Mouse (Mus musculus) limb, embryonic 11.5 days (tissue): Measurements from ENCODE around the gene Wls. TPM values are rescaled to one million over a fixed set of nuclear protein-coding genes. Genes with fewer than 3 reads are reported as not detected.
A peak's percentile ranks its signal among the peaks of the same experiment; 100 is the strongest.

ENCODE experiments used
- ATAC-seq: fragments of 200-750 bp; cut with Nextera tagmentation; 2 replicates; pipeline ENCODE4 v1.8.0; 2017; ENCODE audit warnings: low read depth; ENCODE audit not compliant: insufficient number of reproducible peaks, low FRiP score, low TSS enrichment
- DNase-seq: peaks from one replicate; pipeline ENCODE4 v3.0.0-alpha.2; 2015; ENCODE audit warnings: low spot score
- H3K27ac ChIP-seq: fragments of 300-500 bp; sonication (generic); replicated peaks from 2 replicates; pipeline ENCODE4 v1.5.1; 2014; ENCODE audit warnings: low read depth, mild to moderate bottlenecking, low read length
- H3K27me3 ChIP-seq: fragments of 300-500 bp; sonication (generic); 2 replicates; pipeline ENCODE4 v1.6.1; 2014; ENCODE audit warnings: mild to moderate bottlenecking, low read length, mixed read lengths; ENCODE audit not compliant: control insufficient read depth, insufficient read depth
- H3K36me3 ChIP-seq: fragments of 300-500 bp; sonication (generic); 2 replicates; pipeline ENCODE4 v1.6.1; 2014; ENCODE audit warnings: mild to moderate bottlenecking, low read length, moderate library complexity, mixed read lengths; ENCODE audit not compliant: control insufficient read depth, insufficient read depth
- H3K4me1 ChIP-seq: fragments of 300-500 bp; sonication (generic); 2 replicates; pipeline ENCODE4 v1.6.1; 2014; ENCODE audit warnings: low read length, mixed read lengths; ENCODE audit not compliant: control insufficient read depth, insufficient read depth
- H3K4me2 ChIP-seq: fragments of 300-500 bp; sonication (generic); 2 replicates; pipeline ENCODE4 v1.6.1; 2014; ENCODE audit warnings: low read depth, mild to moderate bottlenecking, moderate library complexity; ENCODE audit not compliant: severe bottlenecking
- H3K4me3 ChIP-seq: fragments of 300-500 bp; sonication (generic); 2 replicates; pipeline ENCODE4 v1.5.1; 2014; ENCODE audit warnings: low read depth, low read length
- H3K9ac ChIP-seq: fragments of 300-500 bp; sonication (generic); 2 replicates; pipeline ENCODE4 v1.6.1; 2014; ENCODE audit warnings: mild to moderate bottlenecking, low read length
- H3K9me3 ChIP-seq: fragments of 300-500 bp; sonication (generic); 2 replicates; pipeline ENCODE4 v1.6.1; 2016; ENCODE audit warnings: low read length; ENCODE audit not compliant: control insufficient read depth
- WGBS: fragments of 180-500 bp; shearing (Covaris S2); extraction: QIAGEN DNeasy Blood & Tissue Kit; methylation state at CpG from one replicate; pipeline ENCODE4 v1.1.7; 2014; 5-methylcytosine and 5-hydroxymethylcytosine counted together
- polyA plus RNA-seq: library from polyadenylated mRNA; unstranded; fragments of >200 nt; fragmentation: Nextera tagmentation; extraction: Ambion mirVana; gene quantifications from 2 replicates; pipeline ENCODE4 v1.2.1, GENCODE M21; 2014

The Wls gene
- polyA plus RNA-seq, result 137 and 144 TPM in 2 replicates

GRCm38 (mm10) chr3:159839481-159839880 is at the start of gene Wls:
TSS of gene Wls (plus strand) at chr3:159839672.
- H3K27ac ChIP-seq, result peak within 1 kb of the TSS; percentile 84
- 0% methylated on average over 20 of the region's 21 CpGs for WGBS
- DNase-seq, result peak; percentile 83
- ATAC-seq, result peak; percentile 90
- peak within 1 kb of the TSS; percentile 77 for H3K9ac ChIP-seq
- H3K9me3 ChIP-seq, result no peaks in the 10 kb centered on the region
- peak within 1 kb of the TSS; percentile 92 for H3K4me2 ChIP-seq
- no peaks in the 10 kb centered on the region for H3K36me3 ChIP-seq
- H3K4me1 ChIP-seq, result 0 out of 2 replicates have a peak, but pooled peaks cover 2% of the 10 kb centered on the region
- H3K27me3 ChIP-seq, result no peaks in the 10 kb centered on the region
- H3K4me3 ChIP-seq, result peak within 1 kb of the TSS; percentile 50

- 68% methylated on average over 2 of the region's 2 CpGs for WGBS
- no peak overlapping the region for H3K27ac ChIP-seq
- H3K36me3 ChIP-seq, result no peaks in the 10 kb centered on the region
- no peak overlapping the region for H3K4me3 ChIP-seq
- ATAC-seq, result no peak
- DNase-seq, result no peak
- no peak overlapping the region for H3K9ac ChIP-seq
- no peaks in the 10 kb centered on the region for H3K9me3 ChIP-seq
- no peaks in the 10 kb centered on the region for H3K27me3 ChIP-seq
- H3K4me1 ChIP-seq, result no peaks in the 10 kb centered on the region
- H3K4me2 ChIP-seq, result no peak overlapping the region
These were observed 49.7 kb upstream of the Wls start for GRCm38 (mm10) chr3:159789781-159790180.

- Histone ChIP-seq H3K27me3 (no peaks in the 10 kb centered on the region), H3K9me3 (no peaks in the 10 kb centered on the region), H3K4me2 (no peak overlapping the region), H3K9ac (no peak overlapping the region), H3K4me3 (no peak overlapping the region), H3K4me1 (peaks cover 5% of the 10 kb centered on the region), H3K27ac (no peak overlapping the region), H3K36me3 (no peaks in the 10 kb centered on the region)
- no peak for DNase-seq
- no peak for ATAC-seq
These were observed 7.9 kb upstream of the Wls start for GRCm38 (mm10) chr3:159831535-159831934.

GRCm38 (mm10) chr3:159840002-159840816 is 737 bp downstream of the Wls start:
- 0 out of 2 replicates have a peak, but pooled peaks cover 2% of the 10 kb centered on the region for H3K4me1 ChIP-seq
- no peaks in the 10 kb centered on the region for H3K27me3 ChIP-seq
- H3K4me3 ChIP-seq, result peak overlapping the region; percentile 50
- H3K9ac ChIP-seq, result peak overlapping the region; percentile 77
- 0% methylated on average over 26 of the region's 27 CpGs for WGBS
- peak overlapping the region; percentile 92 for H3K4me2 ChIP-seq
- peak; percentile 85 for ATAC-seq
- no peaks in the 10 kb centered on the region for H3K36me3 ChIP-seq
- H3K9me3 ChIP-seq, result no peaks in the 10 kb centered on the region
- H3K27ac ChIP-seq, result peak overlapping the region; percentile 84
- DNase-seq, result peak; percentile 81

GRCm38 (mm10) chr3:159840817-159841390 is 1.4 kb downstream of the Wls start:
- no peak for ATAC-seq
- 0% methylated on average over 12 of the region's 12 CpGs for WGBS

GRCm38 (mm10) chr3:159841458-159841857 is 2.0 kb downstream of the Wls start:
- H3K9me3 ChIP-seq, result no peaks in the 10 kb centered on the region
- peak overlapping the region; percentile 92 for H3K4me2 ChIP-seq
- peak overlapping the region; percentile 77; the same call in 1 of the 2 replicates for H3K9ac ChIP-seq
- DNase-seq (peak; percentile 28), ATAC-seq (no peak)
- 4% methylated on average over 3 of the region's 3 CpGs for WGBS
- H3K36me3 ChIP-seq, result no peaks in the 10 kb centered on the region
- 0 out of 2 replicates have a peak, but pooled peaks cover 2% of the 10 kb centered on the region for H3K4me1 ChIP-seq
- no peaks in the 10 kb centered on the region for H3K27me3 ChIP-seq
- peak overlapping the region; percentile 84; the same call in 1 of the 2 replicates for H3K27ac ChIP-seq
- peak overlapping the region; percentile 50 for H3K4me3 ChIP-seq

More at GRCm38 (mm10) chr3:159840817-159841390, 1.4 kb downstream of the Wls start:
- peak overlapping the region; percentile 84; the same call in 1 of the 2 replicates for H3K27ac ChIP-seq
- peak overlapping the region; percentile 77 for H3K9ac ChIP-seq
- H3K4me3 ChIP-seq, result peak overlapping the region; percentile 50
- 0 out of 2 replicates have a peak, but pooled peaks cover 2% of the 10 kb centered on the region for H3K4me1 ChIP-seq
- no peaks in the 10 kb centered on the region for H3K27me3 ChIP-seq
- no peaks in the 10 kb centered on the region for H3K36me3 ChIP-seq
- peak overlapping the region; percentile 92 for H3K4me2 ChIP-seq
- peak; percentile 59 for DNase-seq
- no peaks in the 10 kb centered on the region for H3K9me3 ChIP-seq

- DNase-seq (no peak), ATAC-seq (no peak)
- no peaks in the 10 kb centered on the region for H3K36me3 ChIP-seq
- no peak overlapping the region for H3K4me3 ChIP-seq
- no peaks in the 10 kb centered on the region for H3K27me3 ChIP-seq
- no peaks in the 10 kb centered on the region for H3K9me3 ChIP-seq
- H3K4me1 ChIP-seq, result 0 out of 2 replicates have a peak, but pooled peaks cover 2% of the 10 kb centered on the region
- 81% methylated on average over 4 of the region's 4 CpGs for WGBS
- no peak overlapping the region for H3K27ac ChIP-seq
- no peak overlapping the region for H3K9ac ChIP-seq
- H3K4me2 ChIP-seq, result no peak overlapping the region
These were observed 3.7 kb downstream of the Wls start for GRCm38 (mm10) chr3:159843135-159843534.

- Histone ChIP-seq H3K9ac (no peak overlapping the region), H3K4me3 (no peak overlapping the region), H3K36me3 (no peaks in the 10 kb centered on the region), H3K4me1 (no peaks in the 10 kb centered on the region), H3K9me3 (no peaks in the 10 kb centered on the region), H3K4me2 (no peak overlapping the region), H3K27ac (no peak overlapping the region), H3K27me3 (no peaks in the 10 kb centered on the region)
- 70% methylated on average over 2 of the region's 2 CpGs for WGBS
- DNase-seq (no peak), ATAC-seq (peak; percentile 56; the same call in 1 of the 2 replicates)
These were observed 8.0 kb downstream of the Wls start for GRCm38 (mm10) chr3:159847410-159848016.
